Mouse (Mus musculus) heart, postnatal 0 days (tissue): ENCODE measurements around the gene Atf5. TPM values are rescaled to one million over a fixed set of nuclear protein-coding genes. Genes with fewer than 3 reads are reported as not detected.

Source experiments
- ATAC-seq: fragments of 200-750 bp; cut with Nextera tagmentation; 2 replicates; pipeline ENCODE4 v1.8.0; 2017; ENCODE audit warnings: low read depth, moderate number of reproducible peaks, moderate library complexity; ENCODE audit not compliant: insufficient read depth
- DNase-seq: peaks from one replicate; pipeline ENCODE4 v3.0.0-alpha.2; 2016; ENCODE audit warnings: low spot score
- H3K27ac ChIP-seq: fragments of 300-500 bp; sonication (generic); 2 replicates; pipeline ENCODE4 v1.5.1; 2014; ENCODE audit warnings: low read depth, mild to moderate bottlenecking
- H3K27me3 ChIP-seq: fragments of 300-500 bp; sonication (generic); 2 replicates; pipeline ENCODE4 v1.6.1; 2014; ENCODE audit warnings: low read length, mixed read lengths; ENCODE audit not compliant: control insufficient read depth, insufficient read depth
- H3K36me3 ChIP-seq: fragments of 300-500 bp; sonication (generic); replicated peaks from 2 replicates; pipeline ENCODE4 v1.6.1; 2014; ENCODE audit warnings: low read length, mixed read lengths; ENCODE audit not compliant: control insufficient read depth, insufficient read depth
- H3K4me1 ChIP-seq: fragments of 300-500 bp; sonication (generic); 2 replicates; pipeline ENCODE4 v1.6.1; 2014; ENCODE audit warnings: antibody characterized with exemption; ENCODE audit not compliant: control insufficient read depth, insufficient read depth
- H3K4me2 ChIP-seq: fragments of 300-500 bp; sonication (generic); 2 replicates; pipeline ENCODE4 v1.6.1; 2014; ENCODE audit warnings: low read depth, mild to moderate bottlenecking, low read length, moderate library complexity
- H3K4me3 ChIP-seq: fragments of 300-500 bp; sonication (generic); 2 replicates; pipeline ENCODE4 v1.5.1; 2014; ENCODE audit warnings: low read depth, low read length
- H3K9ac ChIP-seq: fragments of 300-500 bp; sonication (generic); replicated peaks from 2 replicates; pipeline ENCODE4 v1.6.1; 2014; ENCODE audit warnings: low read depth, low read length, mixed read lengths
- H3K9me3 ChIP-seq: fragments of 300-500 bp; sonication (generic); replicated peaks from 2 replicates; pipeline ENCODE4 v1.6.1; 2016; ENCODE audit warnings: low read length; ENCODE audit not compliant: control insufficient read depth
- CTCF ChIP-seq: IDR thresholded peaks from 2 replicates; pipeline ENCODE4 v1.5.1; 2016; ENCODE audit warnings: antibody characterized with exemption, control low read depth, low read depth
- EP300 ChIP-seq: IDR thresholded peaks from 2 replicates; pipeline ENCODE4 v1.6.1; 2016; ENCODE audit warnings: antibody characterized with exemption, low read depth
- WGBS: fragments of 180-500 bp; shearing (Covaris S2); extraction: QIAGEN DNeasy Blood & Tissue Kit; methylation state at CpG from one replicate; pipeline ENCODE4 v1.1.7; 2014; 5-methylcytosine and 5-hydroxymethylcytosine counted together
- polyA plus RNA-seq: library from polyadenylated mRNA; unstranded; fragments of >200 nt; fragmentation: Nextera tagmentation; extraction: Ambion mirVana; gene quantifications from 2 replicates; pipeline ENCODE4 v1.2.1, GENCODE M21; 2015
- total RNA-seq: library from RNA; depleted of rRNA; stranded (reverse); fragments of >200 nt; gene quantifications from 2 replicates; pipeline ENCODE4 v1.2.3, GENCODE M21; 2014; ENCODE audit warnings: low replicate concordance

The Atf5 gene
- total and polyA plus RNA-seq, 2 experiments from 2014 or later = 3.0 to 16.0 TPM

DNA sequence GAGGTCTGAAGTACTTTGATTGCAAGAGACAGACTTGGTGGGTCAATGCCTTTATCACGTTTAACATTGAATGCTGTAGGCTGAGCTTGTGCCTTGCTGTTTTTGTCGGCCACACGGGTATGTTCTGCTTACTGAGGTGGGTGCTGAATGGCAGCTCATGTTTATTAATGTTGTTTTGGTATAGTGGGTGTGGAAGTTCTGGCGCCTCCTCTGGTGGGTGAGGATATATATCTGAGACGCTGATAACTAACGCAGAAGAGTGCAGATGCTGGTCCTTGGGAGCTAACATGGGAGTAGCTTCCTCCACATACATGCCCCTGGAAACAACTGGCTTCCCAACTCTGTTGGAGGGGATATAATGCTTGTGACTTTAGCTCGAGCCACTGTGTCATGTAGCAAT is 7.0 kb upstream of the Atf5 start:
- Histone ChIP-seq H3K27ac (no peak overlapping the region), H3K4me2 (no peak overlapping the region), H3K27me3 (no peaks in the 10 kb centered on the region), H3K9ac (no peak overlapping the region), H3K9me3 (no peaks in the 10 kb centered on the region), H3K36me3 (peaks cover 4% of the 10 kb centered on the region), H3K4me1 (peaks cover 24% of the 10 kb centered on the region), H3K4me3 (no peak overlapping the region)
- WGBS = 40% methylated on average over 7 of the region's 7 CpGs
- no peak for TF ChIP-seq EP300
- TF ChIP-seq CTCF = peak; percentile 30; the same call in 1 of the 2 replicates
- ATAC-seq (no peak), DNase-seq (no peak)

DNA sequence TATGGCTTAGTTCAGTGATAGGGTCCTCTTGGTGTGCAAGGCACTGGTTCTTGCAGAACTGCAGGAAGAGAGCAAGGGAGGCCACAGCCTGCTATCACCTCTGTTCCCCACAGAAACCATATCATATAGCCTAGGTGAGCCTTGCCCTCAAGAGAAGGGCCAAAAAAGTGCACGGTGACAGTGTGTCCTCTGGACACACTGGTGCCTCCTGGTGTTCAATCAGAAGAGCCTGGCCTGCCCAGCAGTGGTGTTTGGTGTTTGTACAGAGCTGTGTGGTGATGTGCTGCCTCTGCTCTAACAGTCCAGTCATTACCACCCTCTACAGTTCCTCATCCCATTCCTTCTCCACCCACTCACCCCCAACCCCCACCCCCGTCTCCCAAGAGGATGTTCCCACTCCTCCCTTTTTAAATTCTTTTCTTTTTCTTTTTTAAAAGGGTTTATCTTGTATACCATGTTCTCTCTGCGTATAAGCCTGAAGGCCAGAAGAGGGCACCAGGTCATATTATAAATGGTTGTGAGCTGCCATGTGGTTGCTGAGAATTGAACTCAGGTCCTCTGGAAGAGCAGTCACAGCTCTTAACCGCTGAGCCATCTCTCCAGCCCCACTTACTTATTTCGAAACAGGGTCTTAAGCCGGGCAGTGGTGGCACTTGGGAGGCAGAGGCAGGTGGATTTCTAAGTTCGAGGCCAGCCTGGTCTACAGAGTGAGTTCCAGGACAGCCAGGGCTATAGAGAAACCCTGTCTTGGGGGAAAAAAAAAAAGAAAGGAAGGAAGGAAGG is 5.4 kb upstream of the Atf5 start:
- 77% methylated on average over 7 of the region's 7 CpGs for WGBS
- Histone ChIP-seq H3K9me3 (no peaks in the 10 kb centered on the region), H3K36me3 (no peaks in the 10 kb centered on the region), H3K4me2 (no peak overlapping the region), H3K4me1 (peaks cover 40% of the 10 kb centered on the region), H3K27me3 (no peaks in the 10 kb centered on the region), H3K4me3 (no peak overlapping the region), H3K9ac (no peak overlapping the region), H3K27ac (no peak overlapping the region)
- TF ChIP-seq EP300 (no peak), CTCF (no peak)
- ATAC-seq (no peak), DNase-seq (no peak)

DNA sequence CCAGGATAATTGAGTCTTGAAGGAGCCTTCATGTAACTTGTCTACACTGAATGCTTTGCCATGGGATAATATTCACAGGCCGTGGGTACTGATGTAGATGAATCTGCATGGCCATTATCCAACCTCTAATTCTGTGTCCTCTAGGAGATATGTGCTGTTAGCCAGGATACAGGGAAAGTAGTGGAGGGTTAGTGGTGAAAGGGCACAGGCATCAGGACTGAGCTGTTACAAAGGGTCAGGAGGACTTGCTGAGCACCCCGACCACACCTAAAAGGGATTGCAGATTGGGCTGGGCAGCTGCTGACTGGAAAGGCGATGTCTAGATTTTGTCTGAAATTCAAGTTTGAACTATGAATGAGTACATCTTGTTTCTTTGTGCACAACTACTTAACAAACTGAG is 4.1 kb upstream of the Atf5 start:
- no peak for ATAC-seq
- Histone ChIP-seq H3K9ac (no peak overlapping the region), H3K9me3 (no peaks in the 10 kb centered on the region), H3K4me3 (no peak overlapping the region), H3K4me1 (peaks cover 40% of the 10 kb centered on the region), H3K27me3 (no peaks in the 10 kb centered on the region), H3K36me3 (no peaks in the 10 kb centered on the region), H3K27ac (no peak overlapping the region), H3K4me2 (no peak overlapping the region)
- no peak for DNase-seq
- TF ChIP-seq CTCF (no peak), EP300 (no peak)
- WGBS = 54% methylated on average over 3 of the region's 3 CpGs

GRCm38 (mm10) chr7:44819863-44820262 is 3.4 kb upstream of the Atf5 start:
- 27% methylated on average over 5 of the region's 5 CpGs for WGBS
- Histone ChIP-seq H3K4me3 (no peak overlapping the region), H3K36me3 (no peaks in the 10 kb centered on the region), H3K9ac (no peak overlapping the region), H3K4me1 (peaks cover 42% of the 10 kb centered on the region), H3K27ac (no peak overlapping the region), H3K4me2 (0 out of 2 replicates have a peak overlapping the region, but pooled peaks have one; percentile 85), H3K27me3 (no peaks in the 10 kb centered on the region), H3K9me3 (no peaks in the 10 kb centered on the region)
- DNase-seq = no peak
- TF ChIP-seq EP300 = no peak
- no peak for TF ChIP-seq CTCF
- no peak for ATAC-seq

GRCm38 (mm10) chr7:44819391-44819790 is 2.9 kb upstream of the Atf5 start:
- Histone ChIP-seq H3K9ac (peak overlapping the region; percentile 34; the same call in 1 of the 2 replicates), H3K4me1 (peaks cover 44% of the 10 kb centered on the region), H3K4me3 (peak overlapping the region; percentile 78; the same call in 1 of the 2 replicates), H3K4me2 (peak overlapping the region; percentile 85), H3K27me3 (no peaks in the 10 kb centered on the region), H3K36me3 (no peaks in the 10 kb centered on the region), H3K27ac (peak overlapping the region; percentile 48; the same call in 1 of the 2 replicates), H3K9me3 (no peaks in the 10 kb centered on the region)
- ATAC-seq = no peak
- WGBS = 82% methylated on average over 2 of the region's 2 CpGs
- DNase-seq = no peak
- TF ChIP-seq CTCF = no peak
- TF ChIP-seq EP300 = no peak

GRCm38 (mm10) chr7:44818751-44819235 is 2.3 kb upstream of the Atf5 start:
- peak overlapping the region; percentile 85 for H3K4me2 ChIP-seq
- H3K9ac ChIP-seq = peak overlapping the region; percentile 34
- no peaks in the 10 kb centered on the region for H3K9me3 ChIP-seq
- 29% methylated on average over 6 of the region's 6 CpGs for WGBS
- H3K4me3 ChIP-seq = peak overlapping the region; percentile 78
- H3K27me3 ChIP-seq = no peaks in the 10 kb centered on the region
- DNase-seq (no peak), ATAC-seq (no peak)
- H3K36me3 ChIP-seq = no peaks in the 10 kb centered on the region
- peak overlapping the region; percentile 48; the same call in 1 of the 2 replicates for H3K27ac ChIP-seq
- no peak for TF ChIP-seq EP300
- no peak for TF ChIP-seq CTCF
- peaks cover 44% of the 10 kb centered on the region for H3K4me1 ChIP-seq
